Mouse (Mus musculus): Measurements from ENCODE around the gene Bbof1. TPM values are rescaled to one million over a fixed set of nuclear protein-coding genes. Genes with fewer than 3 reads are reported as not detected.
A peak's percentile ranks its signal among the peaks of the same experiment; 100 is the strongest.

The Bbof1 gene
- total RNA-seq, 2 experiments from 2014 or later, result 1.3 to 3.0 TPM

- intact Hi-C loops (cut with DNase I), result no loop called here
- DNase-seq (ENCODE audit: low spot score), result no peak
These were observed 48.0 kb downstream of the Bbof1 start for GRCm38 (mm10) chr12:84456911-84457310.

GRCm38 (mm10) chr12:84459845-84460244 lies 51.0 kb downstream of the Bbof1 start:
- no peak for DNase-seq (ENCODE audit: low spot score)
- intact Hi-C loops (cut with DNase I), result no loop called here

- intact Hi-C loops (cut with DNase I), result no loop called here
These were observed 52.5 kb downstream of the Bbof1 start for GRCm38 (mm10) chr12:84461416-84461815.

GRCm38 (mm10) chr12:84462856-84463255 lies 54.0 kb downstream of the Bbof1 start:
- DNase-seq (ENCODE audit: low spot score), result no peak
- intact Hi-C loops (cut with DNase I), result no loop called here

More at GRCm38 (mm10) chr12:84461416-84461815, 52.5 kb downstream of the Bbof1 start:
- no peak for DNase-seq (ENCODE audit: low spot score)

GRCm38 (mm10) chr12:84468701-84469100 lies 59.8 kb downstream of the Bbof1 start:
- intact Hi-C loops (cut with DNase I), result loop anchor here (5.0 kb wide), 1 partner anchor 79 kb away; no protein-coding TSS in a partner anchor

GRCm38 (mm10) chr12:84478937-84479336 lies 70.1 kb downstream of the Bbof1 start:
- intact Hi-C loops (cut with DNase I), result no loop called here
- no peak for DNase-seq (ENCODE audit: low spot score)

More at GRCm38 (mm10) chr12:84468701-84469100, 59.8 kb downstream of the Bbof1 start:
- no peak for DNase-seq (ENCODE audit: low spot score)

GRCm38 (mm10) chr12:84481251-84481650 lies 72.4 kb downstream of the Bbof1 start:
- no peak for DNase-seq (ENCODE audit: low spot score)
- intact Hi-C loops (cut with DNase I), result no loop called here

- intact Hi-C loops (cut with DNase I), result no loop called here
- DNase-seq (ENCODE audit: low spot score), result no peak
These were observed 74.1 kb downstream of the Bbof1 start for GRCm38 (mm10) chr12:84482778-84483585.

GRCm38 (mm10) chr12:84487324-84488056 lies 78.6 kb downstream of the Bbof1 start:
- intact Hi-C loops (cut with DNase I), result no loop called here
- peak; percentile 17 for DNase-seq (ENCODE audit: low spot score)

Other genes with a start within 250 kb of the Bbof1 start
- gene Elmsan1, start 190.2 kb upstream of the Bbof1 start, total RNA-seq (2021), result 10 to 100 TPM; 13.8 to 17.7 TPM
- gene Ptgr2, start 123.8 kb upstream of the Bbof1 start, total RNA-seq (2021), result 100 to 1,000 TPM; 213 to 236 TPM
- gene Zfp410, start 92.2 kb upstream of the Bbof1 start, total RNA-seq (2021), result 10 to 100 TPM; 19.5 to 22.1 TPM
- 100 to 1,000 TPM; 102 to 106 TPM for gene Coq6, start 47.4 kb upstream of the Bbof1 start, total RNA-seq (2021)
- 1 to 10 TPM; 8.3 to 8.5 TPM for gene Fam161b, start 47.2 kb upstream of the Bbof1 start, total RNA-seq (2021)
- 10 to 100 TPM; 58.1 to 59.2 TPM for gene Entpd5, start within 50 bp of the Bbof1 start, total RNA-seq (2021)
- gene Rnf113a2, start 8.1 kb downstream of the Bbof1 start, total RNA-seq (2021), result 1 to 10 TPM; 8.4 to 8.5 TPM
- gene Aldh6a1, start 41.9 kb downstream of the Bbof1 start, total RNA-seq (2021), result 100 to 1,000 TPM; 178 to 183 TPM
- 10 to 100 TPM; 10.2 to 12.2 TPM for gene Lin52, start 42.4 kb downstream of the Bbof1 start, total RNA-seq (2021)
- gene Vsx2, start 160.7 kb downstream of the Bbof1 start, total RNA-seq (2021), result not detected
- gene Abcd4, start 208.3 kb downstream of the Bbof1 start, total RNA-seq (2021), result 1 to 10 TPM; 6.5 to 6.7 TPM
- not detected for gene Vrtn, start 231.9 kb downstream of the Bbof1 start, total RNA-seq (2021)